Mouse (Mus musculus) stomach, postnatal 0 days (tissue): ENCODE results near the gene Znhit2. TPM values are rescaled to one million over a fixed set of nuclear protein-coding genes. Genes with fewer than 3 reads are reported as not detected.

ENCODE experiments used
- ATAC-seq: fragments of 200-750 bp; cut with Nextera tagmentation; 2 replicates; pipeline ENCODE4 v1.8.0; 2017; ENCODE audit not compliant: low FRiP score, low TSS enrichment
- DNase-seq: peaks from one replicate; pipeline ENCODE4 v3.0.0-alpha.2; 2016; ENCODE audit warnings: low spot score
- H3K27ac ChIP-seq: fragments of 300-500 bp; sonication (generic); replicated peaks from 2 replicates; pipeline ENCODE4 v1.5.1; 2014; ENCODE audit warnings: mild to moderate bottlenecking, control low read depth
- H3K27me3 ChIP-seq: fragments of 300-500 bp; sonication (generic); 2 replicates; pipeline ENCODE4 v1.6.1; 2014; ENCODE audit warnings: low read length; ENCODE audit not compliant: control insufficient read depth, insufficient read depth
- H3K36me3 ChIP-seq: fragments of 300-500 bp; sonication (generic); 2 replicates; pipeline ENCODE4 v1.6.1; 2014; ENCODE audit warnings: low read length, mixed read lengths; ENCODE audit not compliant: control insufficient read depth, insufficient read depth
- H3K4me1 ChIP-seq: fragments of 300-500 bp; sonication (generic); replicated peaks from 2 replicates; pipeline ENCODE4 v1.6.1; 2014; ENCODE audit warnings: antibody characterized with exemption; ENCODE audit not compliant: control insufficient read depth, insufficient read depth
- H3K4me2 ChIP-seq: fragments of 300-500 bp; sonication (generic); replicated peaks from 2 replicates; pipeline ENCODE4 v1.6.1; 2014; ENCODE audit warnings: low read depth, mild to moderate bottlenecking, control low read depth, moderate library complexity
- H3K4me3 ChIP-seq: fragments of 300-500 bp; sonication (generic); 2 replicates; pipeline ENCODE4 v1.5.1; 2014; ENCODE audit warnings: low read depth, low read length, control low read depth
- H3K9ac ChIP-seq: fragments of 300-500 bp; sonication (generic); 2 replicates; pipeline ENCODE4 v1.6.1; 2014; ENCODE audit warnings: mild to moderate bottlenecking, low read length, control low read depth, mixed read lengths
- H3K9me3 ChIP-seq: fragments of 300-500 bp; sonication (generic); 2 replicates; pipeline ENCODE4 v1.6.1; 2016; ENCODE audit warnings: low read length; ENCODE audit not compliant: control insufficient read depth
- CTCF ChIP-seq: IDR thresholded peaks from 2 replicates; pipeline ENCODE4 v1.5.1; 2016; ENCODE audit warnings: antibody characterized with exemption, low read depth, mild to moderate bottlenecking, moderate library complexity
- EP300 ChIP-seq: optimal IDR thresholded peaks from 2 replicates; pipeline ENCODE3; 2016; ENCODE audit warnings: antibody characterized with exemption
- WGBS: fragments of 180-500 bp; shearing (Covaris S2); extraction: QIAGEN DNeasy Blood & Tissue Kit; methylation state at CpG from one replicate; pipeline ENCODE4 v1.1.7; 2014; 5-methylcytosine and 5-hydroxymethylcytosine counted together
- polyA plus RNA-seq: library from polyadenylated mRNA; unstranded; fragments of >200 nt; fragmentation: Nextera tagmentation; extraction: Ambion mirVana; gene quantifications from 2 replicates; pipeline ENCODE4 v1.2.1, GENCODE M21; 2015

Gene Znhit2
- polyA plus RNA-seq, 1 experiment from 2014 or later: 31.8 TPM

DNA sequence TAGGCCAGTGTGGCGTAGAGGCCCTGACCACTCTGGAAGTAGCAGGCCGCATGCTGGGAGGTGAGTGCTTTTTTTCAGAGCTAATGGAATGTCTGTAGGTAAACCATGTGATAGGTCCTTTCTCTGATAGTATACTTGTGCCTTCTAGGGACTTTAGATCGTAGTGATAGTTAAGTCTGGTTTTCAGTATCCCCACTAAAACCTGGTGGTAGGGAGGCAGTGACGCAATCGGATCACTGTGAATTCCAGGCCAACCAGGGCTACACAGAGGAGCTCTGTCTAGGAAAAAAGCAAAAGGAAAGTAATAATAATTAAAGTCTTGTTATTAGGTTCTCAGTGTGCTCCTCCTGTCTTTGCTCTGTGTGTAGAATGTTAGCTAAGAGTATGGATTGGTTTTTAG, 2.5 kb upstream of the Znhit2 start:
- peak overlapping the region; percentile 76 for H3K4me3 ChIP-seq
- DNase-seq (no peak), ATAC-seq (no peak)
- H3K36me3 ChIP-seq: no peaks in the 10 kb centered on the region; the same call in none of the 2 replicates
- peak overlapping the region; percentile 89 for H3K9ac ChIP-seq
- 26% methylated on average over 5 of the region's 5 CpGs for WGBS
- H3K27me3 ChIP-seq: no peaks in the 10 kb centered on the region
- H3K9me3 ChIP-seq: no peaks in the 10 kb centered on the region
- TF ChIP-seq CTCF (no peak), EP300 (no peak)
- H3K27ac ChIP-seq: peak overlapping the region; percentile 87
- H3K4me1 ChIP-seq: peaks cover 5% of the 10 kb centered on the region
- peak overlapping the region; percentile 66 for H3K4me2 ChIP-seq

- H3K27me3 ChIP-seq: no peaks in the 10 kb centered on the region
- H3K9me3 ChIP-seq: no peaks in the 10 kb centered on the region
- H3K4me2 ChIP-seq: peak overlapping the region; percentile 66
- ATAC-seq: no peak
- no peaks in the 10 kb centered on the region; the same call in none of the 2 replicates for H3K36me3 ChIP-seq
- DNase-seq: no peak
- peaks cover 5% of the 10 kb centered on the region for H3K4me1 ChIP-seq
- peak overlapping the region; percentile 89 for H3K9ac ChIP-seq
- 63% methylated on average over 5 of the region's 5 CpGs for WGBS
- H3K27ac ChIP-seq: no peak overlapping the region
- no peak for TF ChIP-seq EP300
- no peak for TF ChIP-seq CTCF
- H3K4me3 ChIP-seq: peak overlapping the region; percentile 76; the same call in 1 of the 2 replicates
These were observed 2.0 kb upstream of the Znhit2 start for GRCm38 (mm10) chr19:6058966-6059365.

DNA sequence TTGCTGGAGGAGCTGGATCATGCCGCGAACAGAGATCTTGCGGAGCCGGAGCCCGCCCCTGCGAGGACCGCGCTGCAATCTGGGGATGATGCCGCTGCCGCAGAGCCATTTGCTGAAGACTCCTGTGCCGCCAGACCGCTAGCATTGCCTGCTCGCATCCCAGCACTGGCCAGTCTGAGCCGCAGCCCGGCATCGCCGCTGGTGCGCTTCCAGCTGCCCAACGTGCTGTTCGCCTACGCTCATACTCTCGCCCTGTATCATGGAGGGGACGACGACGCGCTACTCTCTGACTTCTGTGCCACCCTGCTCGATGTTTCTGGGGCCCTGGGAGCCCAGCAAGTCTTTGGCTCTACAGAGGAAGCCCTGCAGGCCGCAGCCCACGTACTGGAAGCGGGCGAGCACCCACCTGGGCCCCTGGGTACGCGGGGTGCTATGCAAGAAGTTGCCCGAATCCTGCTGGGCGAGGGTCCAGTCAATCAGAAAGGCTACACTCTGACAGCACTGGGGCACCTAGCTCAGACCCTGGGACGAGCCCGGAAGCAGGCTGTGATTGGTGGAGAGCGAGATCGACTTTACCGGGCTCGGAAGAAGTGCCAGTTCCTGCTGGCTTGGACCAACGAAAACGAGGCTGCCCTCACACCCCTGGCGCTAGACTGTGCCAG, 780 bp downstream of the Znhit2 start:
- WGBS: under 1% methylated on average over 44 of the region's 44 CpGs
- Histone ChIP-seq H3K4me1 (peaks cover 8% of the 10 kb centered on the region), H3K9ac (peak overlapping the region; percentile 90), H3K9me3 (no peaks in the 10 kb centered on the region), H3K4me2 (peak overlapping the region; percentile 96), H3K36me3 (no peaks in the 10 kb centered on the region), H3K4me3 (peak overlapping the region; percentile 83), H3K27me3 (no peaks in the 10 kb centered on the region), H3K27ac (peak overlapping the region; percentile 96)
- peak; percentile 73 for DNase-seq
- no peak for TF ChIP-seq EP300
- TF ChIP-seq CTCF: no peak
- ATAC-seq: 0 out of 2 replicates have a peak, but pooled peaks have one; percentile 6

DNA sequence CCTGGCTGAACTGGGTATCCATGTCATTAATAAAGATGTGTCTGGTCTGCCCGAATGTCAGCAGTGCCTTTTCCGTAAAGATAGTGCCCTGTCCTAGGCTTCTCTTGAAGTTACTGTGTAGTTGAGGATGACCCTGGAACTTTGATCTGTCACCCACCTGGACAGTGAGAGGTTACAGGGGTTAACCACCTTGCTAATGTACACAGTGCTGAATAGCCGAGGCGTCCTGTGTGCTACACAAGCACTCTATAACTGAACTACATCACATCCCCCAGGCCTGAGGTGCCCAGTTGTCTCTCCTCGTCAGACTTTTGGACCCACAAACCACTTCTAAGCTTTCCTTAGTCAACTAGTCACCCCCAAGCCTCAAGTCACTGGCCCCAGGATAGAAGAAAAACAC, 1.4 kb downstream of the Znhit2 start:
- no peak for TF ChIP-seq CTCF
- no peak for TF ChIP-seq EP300
- peak overlapping the region; percentile 96 for H3K4me2 ChIP-seq
- peak overlapping the region; percentile 83 for H3K4me3 ChIP-seq
- WGBS: 29% methylated on average over 5 of the region's 5 CpGs
- no peaks in the 10 kb centered on the region for H3K36me3 ChIP-seq
- H3K9ac ChIP-seq: peak overlapping the region; percentile 90
- peak overlapping the region; percentile 96 for H3K27ac ChIP-seq
- no peak for DNase-seq
- H3K9me3 ChIP-seq: no peaks in the 10 kb centered on the region
- peaks cover 8% of the 10 kb centered on the region for H3K4me1 ChIP-seq
- ATAC-seq: no peak
- H3K27me3 ChIP-seq: no peaks in the 10 kb centered on the region

- TF ChIP-seq CTCF (no peak), EP300 (no peak)
- Histone ChIP-seq H3K4me1 (peaks cover 9% of the 10 kb centered on the region), H3K27ac (no peak overlapping the region), H3K4me2 (no peak overlapping the region), H3K27me3 (no peaks in the 10 kb centered on the region), H3K9ac (no peak overlapping the region), H3K9me3 (no peaks in the 10 kb centered on the region), H3K4me3 (no peak overlapping the region), H3K36me3 (no peaks in the 10 kb centered on the region)
- no peak for DNase-seq
- 90% methylated on average over 6 of the region's 6 CpGs for WGBS
- no peak for ATAC-seq
These were observed 2.1 kb downstream of the Znhit2 start for GRCm38 (mm10) chr19:6063081-6063480.

DNA sequence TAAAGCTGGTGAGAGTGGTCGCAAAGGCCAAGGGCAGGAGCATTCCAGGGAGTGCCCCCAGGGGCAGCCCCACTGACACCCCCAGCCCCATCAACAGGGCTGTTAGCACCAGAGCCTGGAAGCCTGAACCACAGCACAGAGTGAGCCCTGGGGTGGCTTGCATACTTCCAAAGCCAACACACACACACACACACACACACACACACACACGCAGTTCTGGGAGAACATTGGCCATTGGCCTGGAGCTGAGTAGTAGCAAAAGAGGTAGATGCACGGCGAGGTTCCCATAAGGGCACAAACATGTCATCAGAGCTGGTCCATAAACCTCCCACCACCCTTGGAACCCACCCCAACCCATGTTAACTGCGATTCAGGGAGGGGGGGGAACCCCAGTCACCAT, 5.6 kb downstream of the Znhit2 start:
- Histone ChIP-seq H3K9me3 (no peaks in the 10 kb centered on the region), H3K27me3 (no peaks in the 10 kb centered on the region), H3K36me3 (peaks cover 5% of the 10 kb centered on the region), H3K4me3 (peak overlapping the region; percentile 31), H3K4me1 (peaks cover 10% of the 10 kb centered on the region), H3K9ac (peak overlapping the region; percentile 50; the same call in 1 of the 2 replicates), H3K27ac (no peak overlapping the region), H3K4me2 (peak overlapping the region; percentile 76)
- ATAC-seq (peak; percentile 3; the same call in 1 of the 2 replicates), DNase-seq (no peak)
- WGBS: 25% methylated on average over 5 of the region's 5 CpGs
- TF ChIP-seq EP300 (no peak), CTCF (no peak)
